Mouse (Mus musculus) heart, embryonic 15.5 days (tissue): ENCODE data around the gene Lcp1. TPM values are rescaled to one million over a fixed set of nuclear protein-coding genes. Genes with fewer than 3 reads are reported as not detected.

ENCODE experiments used
- ATAC-seq: fragments of 200-750 bp; cut with Nextera tagmentation; replicated peaks from 2 replicates; pipeline ENCODE4 v1.8.0; 2017; ENCODE audit warnings: low read depth, moderate TSS enrichment; ENCODE audit not compliant: insufficient number of reproducible peaks, insufficient read depth, low FRiP score
- H3K27ac ChIP-seq: fragments of 300-500 bp; sonication (generic); 2 replicates; pipeline ENCODE4 v1.5.1; 2015; ENCODE audit warnings: mild to moderate bottlenecking, inconsistent platforms
- H3K27me3 ChIP-seq: fragments of 300-500 bp; sonication (generic); 2 replicates; pipeline ENCODE4 v1.6.1; 2015; ENCODE audit warnings: inconsistent platforms
- H3K36me3 ChIP-seq: fragments of 300-500 bp; sonication (generic); 2 replicates; pipeline ENCODE4 v1.6.1; 2015; ENCODE audit warnings: mild to moderate bottlenecking, inconsistent platforms
- H3K4me1 ChIP-seq: fragments of 300-500 bp; sonication (generic); replicated peaks from 2 replicates; pipeline ENCODE4 v1.6.1; 2015; ENCODE audit warnings: inconsistent platforms
- H3K4me2 ChIP-seq: fragments of 300-500 bp; sonication (generic); 2 replicates; pipeline ENCODE4 v1.6.1; 2015; ENCODE audit warnings: inconsistent platforms, mild to moderate bottlenecking, moderate library complexity
- H3K4me3 ChIP-seq: fragments of 300-500 bp; sonication (generic); 2 replicates; pipeline ENCODE4 v1.5.1; 2015; ENCODE audit warnings: mild to moderate bottlenecking, inconsistent platforms
- H3K9ac ChIP-seq: fragments of 300-500 bp; sonication (generic); 2 replicates; pipeline ENCODE4 v1.6.1; 2015; ENCODE audit warnings: mild to moderate bottlenecking, inconsistent platforms
- H3K9me3 ChIP-seq: fragments of 300-500 bp; sonication (generic); replicated peaks from 2 replicates; pipeline ENCODE4 v1.6.1; 2016; ENCODE audit warnings: inconsistent platforms
- WGBS: fragments of 180-500 bp; shearing (Covaris S2); methylation state at CpG from one replicate; pipeline ENCODE4 v1.1.7; 2015; ENCODE audit warnings: mixed read lengths; 5-methylcytosine and 5-hydroxymethylcytosine counted together
- polyA plus RNA-seq: library from polyadenylated mRNA; unstranded; fragments of >200 nt; fragmentation: Nextera tagmentation; extraction: Ambion mirVana; gene quantifications from 2 replicates; pipeline ENCODE4 v1.2.1, GENCODE M21; 2015

Lcp1 gene
- polyA plus RNA-seq, 1 experiment from 2014 or later = 20.6 TPM

GRCm38 (mm10) chr14:75236636-75237003 lies 105.7 kb downstream of the Lcp1 start:
- no peak overlapping the region for H3K9ac ChIP-seq
- ATAC-seq = no peak
- no peaks in the 10 kb centered on the region for H3K9me3 ChIP-seq
- H3K36me3 ChIP-seq = no peaks in the 10 kb centered on the region
- no peak overlapping the region for H3K4me2 ChIP-seq
- H3K27me3 ChIP-seq = no peaks in the 10 kb centered on the region
- no peak overlapping the region for H3K27ac ChIP-seq
- H3K4me3 ChIP-seq = no peak overlapping the region
- WGBS = 68% methylated on average over 4 of the region's 4 CpGs
- no peaks in the 10 kb centered on the region for H3K4me1 ChIP-seq

- Histone ChIP-seq H3K4me3 (no peak overlapping the region), H3K27ac (no peak overlapping the region), H3K9ac (no peak overlapping the region), H3K9me3 (no peaks in the 10 kb centered on the region), H3K27me3 (no peaks in the 10 kb centered on the region), H3K4me2 (no peak overlapping the region), H3K4me1 (no peaks in the 10 kb centered on the region), H3K36me3 (no peaks in the 10 kb centered on the region)
- no peak for ATAC-seq
- WGBS = 78% methylated on average over 8 of the region's 8 CpGs
These were observed 106.2 kb downstream of the Lcp1 start for GRCm38 (mm10) chr14:75237096-75237495.

DNA sequence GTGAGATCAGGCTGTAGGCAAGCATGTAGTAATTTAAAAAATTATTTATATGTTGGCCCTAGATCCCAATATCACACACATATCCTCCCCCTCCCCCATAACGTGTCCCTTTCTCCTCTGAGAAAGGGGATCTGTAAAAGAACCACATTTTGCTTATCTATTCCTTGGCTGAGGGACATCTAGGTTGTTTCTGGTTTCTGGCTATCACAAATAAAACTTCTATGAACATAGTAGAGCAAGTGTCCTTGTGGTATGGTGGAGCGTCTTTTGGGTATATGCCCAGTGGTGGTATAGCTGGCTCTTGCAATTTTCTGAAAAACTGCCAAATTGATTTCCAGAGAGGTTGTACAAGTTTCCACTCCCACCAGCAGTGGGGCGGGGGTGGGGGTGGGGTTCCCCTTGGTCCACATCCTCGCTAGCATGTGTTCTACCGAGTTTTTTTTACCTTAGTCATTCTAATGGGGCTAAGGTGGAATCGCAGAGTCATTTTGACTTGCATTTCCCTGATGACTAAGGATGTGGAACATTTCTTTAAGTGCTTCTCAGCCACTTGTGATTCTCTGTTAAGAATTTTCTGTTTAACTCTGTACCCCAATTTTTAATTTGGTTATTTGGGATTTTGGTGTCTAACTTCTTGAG lies 107.3 kb downstream of the Lcp1 start:
- Histone ChIP-seq H3K9ac (no peak overlapping the region), H3K4me3 (no peak overlapping the region)
- WGBS = 76% methylated on average over 6 of the region's 6 CpGs

GRCm38 (mm10) chr14:75242087-75242486 lies 111.2 kb downstream of the Lcp1 start, which contains the start of gene Cpb2:
Gene Cpb2, plus strand, starts transcription at chr14:75242287.
- Histone ChIP-seq H3K4me2 (no peak within 1 kb of the TSS), H3K9ac (no peak within 1 kb of the TSS), H3K4me3 (no peak within 1 kb of the TSS), H3K9me3 (no peaks in the 10 kb centered on the region), H3K4me1 (no peaks in the 10 kb centered on the region), H3K36me3 (no peaks in the 10 kb centered on the region), H3K27me3 (no peaks in the 10 kb centered on the region), H3K27ac (no peak within 1 kb of the TSS)
- no peak for ATAC-seq
- 81% methylated on average over 5 of the region's 5 CpGs for WGBS

More for the DNA sequence above, 107.3 kb downstream of the Lcp1 start:
- ATAC-seq = no peak
- Histone ChIP-seq H3K9me3 (no peaks in the 10 kb centered on the region), H3K4me2 (no peak overlapping the region), H3K27ac (no peak overlapping the region), H3K4me1 (no peaks in the 10 kb centered on the region), H3K36me3 (no peaks in the 10 kb centered on the region), H3K27me3 (no peaks in the 10 kb centered on the region)

DNA sequence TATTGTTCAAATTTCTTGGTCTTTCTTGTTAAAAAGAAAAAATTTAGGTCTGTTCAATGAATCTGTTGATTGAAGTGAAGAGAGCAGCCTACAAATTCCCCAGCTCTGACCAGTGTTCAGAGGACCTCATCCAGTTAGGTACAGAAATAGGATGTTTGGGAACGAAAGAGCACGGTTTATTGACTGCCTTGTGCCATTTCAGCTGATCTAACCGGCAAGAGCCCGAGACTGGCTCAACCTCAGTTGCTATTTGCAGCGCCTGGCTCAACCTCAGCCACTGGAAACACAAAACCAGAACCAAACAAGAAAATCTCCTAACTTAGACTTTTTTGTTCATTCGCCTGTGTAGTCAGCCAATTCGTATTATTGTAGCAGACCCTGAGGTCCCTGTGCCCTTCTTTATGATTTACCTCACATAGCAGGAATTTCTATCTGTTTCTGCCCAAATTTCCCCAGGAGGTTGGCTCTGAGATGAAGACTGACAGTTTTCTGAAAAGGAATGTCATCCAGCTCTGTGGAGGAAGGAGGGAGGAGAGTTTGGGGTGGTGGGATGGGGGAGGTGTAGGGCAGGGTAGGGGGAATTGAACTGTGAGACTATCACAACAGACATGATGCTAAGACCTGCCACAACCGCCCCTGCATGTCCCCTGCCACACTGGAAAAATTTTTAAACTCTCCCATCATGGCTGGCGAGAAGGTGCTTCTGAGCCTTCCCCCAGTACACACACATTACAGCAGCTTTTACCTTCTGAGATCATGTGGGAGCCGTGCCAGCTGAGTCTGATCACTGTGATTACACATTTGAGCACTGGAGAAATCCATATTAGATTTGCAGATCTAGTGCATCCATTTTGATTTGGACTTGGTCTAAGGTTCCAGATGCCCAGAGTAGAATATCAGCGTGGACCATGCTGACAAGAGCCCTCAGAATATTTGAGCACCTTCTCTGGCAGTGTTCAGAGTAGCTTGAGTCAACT lies 115.4 kb downstream of the Lcp1 start:
- Histone ChIP-seq H3K4me2 (no peak overlapping the region), H3K9ac (no peak overlapping the region), H3K9me3 (no peaks in the 10 kb centered on the region), H3K27me3 (no peaks in the 10 kb centered on the region), H3K27ac (no peak overlapping the region), H3K36me3 (no peaks in the 10 kb centered on the region), H3K4me3 (no peak overlapping the region), H3K4me1 (no peaks in the 10 kb centered on the region)
- ATAC-seq = no peak
- 71% methylated on average over 11 of the region's 11 CpGs for WGBS

DNA sequence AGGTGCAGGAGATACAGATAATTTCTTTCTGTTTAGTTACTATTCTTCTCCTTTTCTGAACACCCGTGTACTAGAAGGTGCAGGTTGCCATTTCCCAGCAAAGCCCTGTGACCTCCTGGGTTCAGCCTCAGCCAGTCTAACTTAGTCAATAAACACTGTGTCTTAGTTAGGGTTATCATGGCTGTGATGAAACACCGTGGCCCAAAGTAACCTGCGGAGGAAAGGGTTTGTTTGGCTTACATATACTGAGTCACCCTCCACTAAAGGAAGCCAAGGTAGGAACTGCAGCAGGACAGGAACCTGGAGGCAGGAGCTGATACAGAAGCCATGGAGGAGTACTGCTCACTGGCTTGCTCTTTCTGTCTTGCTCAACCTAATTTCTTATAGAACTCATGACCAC lies 119.5 kb downstream of the Lcp1 start:
- no peak for ATAC-seq
- 82% methylated on average over 3 of the region's 3 CpGs for WGBS

GRCm38 (mm10) chr14:75256521-75256920 lies 125.6 kb downstream of the Lcp1 start:
- H3K4me2 ChIP-seq = no peak overlapping the region
- no peak overlapping the region for H3K9ac ChIP-seq
- 40% methylated on average over 5 of the region's 5 CpGs for WGBS
- H3K4me1 ChIP-seq = no peaks in the 10 kb centered on the region
- H3K36me3 ChIP-seq = no peaks in the 10 kb centered on the region
- H3K27me3 ChIP-seq = no peaks in the 10 kb centered on the region
- H3K27ac ChIP-seq = no peak overlapping the region
- no peaks in the 10 kb centered on the region for H3K9me3 ChIP-seq
- H3K4me3 ChIP-seq = no peak overlapping the region
- ATAC-seq = no peak

More for the DNA sequence above, 119.5 kb downstream of the Lcp1 start:
- H3K27ac ChIP-seq = no peak overlapping the region
- H3K4me3 ChIP-seq = no peak overlapping the region
- no peaks in the 10 kb centered on the region for H3K27me3 ChIP-seq
- no peaks in the 10 kb centered on the region for H3K36me3 ChIP-seq
- no peak overlapping the region for H3K4me2 ChIP-seq
- H3K4me1 ChIP-seq = no peaks in the 10 kb centered on the region
- H3K9me3 ChIP-seq = no peaks in the 10 kb centered on the region
- no peak overlapping the region for H3K9ac ChIP-seq

DNA sequence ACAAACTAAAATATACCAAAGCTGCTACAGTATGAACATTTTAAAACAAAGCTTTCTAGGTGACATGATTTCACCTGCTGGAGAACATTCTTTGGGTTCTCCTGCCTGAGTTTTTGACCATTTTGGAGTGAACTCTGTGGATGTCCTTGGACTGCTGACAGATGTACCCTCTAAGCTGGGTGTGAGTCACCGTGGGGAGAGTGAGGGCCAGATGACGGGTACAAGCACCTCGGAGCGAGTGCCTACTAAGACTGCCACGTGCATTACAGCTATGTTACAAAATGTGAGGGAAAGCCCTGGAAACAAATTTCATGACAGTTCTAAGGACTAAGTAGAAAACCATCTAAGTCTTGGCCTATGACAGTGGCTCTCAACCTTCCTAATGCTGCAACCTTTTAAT lies 138.6 kb downstream of the Lcp1 start:
- no peak overlapping the region for H3K4me3 ChIP-seq
- 59% methylated on average over 5 of the region's 5 CpGs for WGBS

GRCm38 (mm10) chr14:75279716-75280115 lies 148.8 kb downstream of the Lcp1 start:
- H3K4me1 ChIP-seq = peaks cover 8% of the 10 kb centered on the region
- no peak overlapping the region for H3K27ac ChIP-seq
- no peaks in the 10 kb centered on the region for H3K9me3 ChIP-seq
- no peak overlapping the region for H3K9ac ChIP-seq
- no peaks in the 10 kb centered on the region for H3K27me3 ChIP-seq
- H3K4me3 ChIP-seq = no peak overlapping the region
- no peaks in the 10 kb centered on the region for H3K36me3 ChIP-seq
- no peak for ATAC-seq
- no peak overlapping the region for H3K4me2 ChIP-seq
- WGBS = 69% methylated on average over 6 of the region's 6 CpGs

More for the DNA sequence above, 138.6 kb downstream of the Lcp1 start:
- H3K9ac ChIP-seq = no peak overlapping the region
- no peaks in the 10 kb centered on the region for H3K9me3 ChIP-seq
- no peaks in the 10 kb centered on the region for H3K4me1 ChIP-seq
- no peak for ATAC-seq
- no peak overlapping the region for H3K27ac ChIP-seq
- H3K4me2 ChIP-seq = no peak overlapping the region
- H3K27me3 ChIP-seq = no peaks in the 10 kb centered on the region
- H3K36me3 ChIP-seq = no peaks in the 10 kb centered on the region

- Histone ChIP-seq H3K27ac (no peak overlapping the region), H3K4me3 (no peak overlapping the region), H3K36me3 (no peaks in the 10 kb centered on the region), H3K4me1 (peaks cover 14% of the 10 kb centered on the region), H3K9ac (no peak overlapping the region), H3K27me3 (no peaks in the 10 kb centered on the region), H3K9me3 (no peaks in the 10 kb centered on the region), H3K4me2 (no peak overlapping the region)
- 33% methylated on average over 5 of the region's 5 CpGs for WGBS
- ATAC-seq = no peak
These were observed 149.5 kb downstream of the Lcp1 start for GRCm38 (mm10) chr14:75280406-75280805.
